Mouse (Mus musculus): ENCODE results near the gene Smtn.
A peak's percentile ranks its signal among the peaks of the same experiment; 100 is the strongest.

Gene Smtn

GRCm38 (mm10) chr11:3526207-3526606, 14.2 kb downstream of the Smtn start:
- DNase-seq, result no peak

GRCm38 (mm10) chr11:3525560-3525959, 14.9 kb downstream of the Smtn start:
- no peak for DNase-seq

- DNase-seq, result no peak
Measured at GRCm38 (mm10) chr11:3523840-3524582, 16.4 kb downstream of the Smtn start.

- DNase-seq, result no peak
Measured at GRCm38 (mm10) chr11:3522285-3523000, 18.0 kb downstream of the Smtn start.

- DNase-seq, result no peak
Measured at GRCm38 (mm10) chr11:3521339-3522224, 18.8 kb downstream of the Smtn start.

- no peak for DNase-seq
Measured at GRCm38 (mm10) chr11:3520919-3521318, 19.5 kb downstream of the Smtn start.

- no peak for DNase-seq
Measured at GRCm38 (mm10) chr11:3519756-3520398, 20.5 kb downstream of the Smtn start.

GRCm38 (mm10) chr11:3519051-3519726, 21.2 kb downstream of the Smtn start:
- no peak for DNase-seq

- no peak for DNase-seq
Measured at GRCm38 (mm10) chr11:3517846-3518732, 22.3 kb downstream of the Smtn start.

GRCm38 (mm10) chr11:3516859-3517845, 23.3 kb downstream of the Smtn start:
- no peak for DNase-seq

GRCm38 (mm10) chr11:3516121-3516520, 24.3 kb downstream of the Smtn start:
- DNase-seq, result no peak

- no peak for DNase-seq
Measured at GRCm38 (mm10) chr11:3515637-3516036, 24.8 kb downstream of the Smtn start.

GRCm38 (mm10) chr11:3515216-3515615, 25.2 kb downstream of the Smtn start:
- no peak for DNase-seq

GRCm38 (mm10) chr11:3514529-3515054, 25.8 kb downstream of the Smtn start, which contains the start of gene Selenom:
Gene Selenom (plus strand): TSS chr11:3514684.
- peak; percentile 94 for DNase-seq

GRCm38 (mm10) chr11:3513291-3513690, 27.1 kb downstream of the Smtn start:
- DNase-seq, result no peak

- no peak for DNase-seq
Measured at GRCm38 (mm10) chr11:3510321-3510720, 30.1 kb downstream of the Smtn start.

GRCm38 (mm10) chr11:3509181-3510085, 31.0 kb downstream of the Smtn start:
- DNase-seq, result no peak

GRCm38 (mm10) chr11:3508226-3508625, 32.2 kb downstream of the Smtn start:
- no peak for DNase-seq

Measured in layer of hippocampus, adult 9-11 months (tissue).